Mouse (Mus musculus) cerebellum, postnatal 14 days (tissue): ENCODE measurements around the gene Slc5a9.
A peak's percentile ranks its signal among the peaks of the same experiment; 100 is the strongest.
"Not testable (repeated sequence)": the region's sequence is repeated elsewhere in the genome, so short reads cannot be mapped to it uniquely, and the experiment has no call there.

ENCODE experiments used
- DNase-seq, 2 experiments: peaks; one replicate each; pipeline ENCODE4 v3.0.0; 2021; ENCODE audit warnings: mixed read lengths in 2 of 2

Gene Slc5a9

DNA sequence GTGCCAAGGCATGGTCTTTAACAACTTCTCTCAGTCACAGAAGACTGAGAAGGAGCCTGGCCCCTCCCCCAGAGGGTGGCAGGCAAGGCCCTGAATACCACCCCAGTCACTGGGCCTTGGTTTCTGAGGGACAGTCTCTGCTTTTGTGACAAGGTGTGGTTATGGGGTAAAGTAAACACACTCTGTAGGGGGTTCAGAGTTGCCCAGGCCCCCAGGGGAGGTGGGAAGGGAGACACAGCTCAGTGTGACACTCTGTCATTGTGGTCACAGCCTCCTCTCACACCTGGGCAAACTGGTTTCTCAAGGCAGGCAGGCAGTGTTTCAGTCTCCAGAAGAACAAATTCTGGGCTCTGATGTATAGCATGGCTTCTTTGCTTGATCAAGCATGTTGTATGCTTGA is at the start of gene Slc5a9:
TSS of gene Slc5a9 (minus strand) at position 144 of the 400 bp plus-strand sequence.
- no peak for DNase-seq

DNA sequence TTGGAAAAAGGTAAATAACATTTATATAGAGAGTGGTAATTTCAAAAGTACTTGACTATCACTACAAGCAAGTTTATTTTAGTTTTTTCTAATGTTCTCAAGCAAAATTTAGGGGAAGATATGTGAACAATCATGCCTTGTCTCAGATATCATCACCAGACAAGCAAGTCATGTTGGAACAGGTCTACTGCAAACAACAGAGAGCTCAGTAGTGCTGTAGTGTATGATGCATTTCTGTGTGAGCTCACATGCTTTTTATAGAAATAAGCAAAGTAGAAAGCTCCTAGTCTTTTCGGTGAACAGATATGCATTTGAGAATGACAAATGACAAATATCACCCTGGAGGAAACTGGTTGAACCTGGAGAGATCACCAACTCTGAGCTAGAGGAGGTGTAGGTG is 16.4 kb upstream of the Slc5a9 start, which contains the start of gene Skint8:
TSS of gene Skint8 (plus strand) at position 301 of the 400 bp plus-strand sequence.
- DNase-seq: no peak

DNA sequence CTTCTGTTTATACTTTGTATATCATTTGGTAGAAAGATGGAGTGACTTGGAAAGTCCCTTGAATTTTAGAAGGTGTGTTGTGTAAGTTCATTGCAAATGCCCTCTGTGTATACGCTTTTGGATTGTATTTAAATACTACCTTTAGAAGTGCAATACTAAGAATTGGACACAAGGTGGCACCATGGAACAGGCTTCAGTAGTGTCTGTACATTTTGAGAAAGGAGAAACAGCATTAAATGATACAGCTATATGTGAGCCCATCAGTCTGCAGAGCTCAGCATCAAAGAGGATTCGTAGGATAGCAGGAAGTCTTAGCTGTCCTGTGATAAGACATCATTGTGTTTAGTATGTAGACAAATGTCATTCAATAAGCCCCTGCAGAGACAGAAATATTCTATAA is 5.2 kb upstream of the Slc5a9 start:
- peak; percentile 21 to 38 for DNase-seq

DNA sequence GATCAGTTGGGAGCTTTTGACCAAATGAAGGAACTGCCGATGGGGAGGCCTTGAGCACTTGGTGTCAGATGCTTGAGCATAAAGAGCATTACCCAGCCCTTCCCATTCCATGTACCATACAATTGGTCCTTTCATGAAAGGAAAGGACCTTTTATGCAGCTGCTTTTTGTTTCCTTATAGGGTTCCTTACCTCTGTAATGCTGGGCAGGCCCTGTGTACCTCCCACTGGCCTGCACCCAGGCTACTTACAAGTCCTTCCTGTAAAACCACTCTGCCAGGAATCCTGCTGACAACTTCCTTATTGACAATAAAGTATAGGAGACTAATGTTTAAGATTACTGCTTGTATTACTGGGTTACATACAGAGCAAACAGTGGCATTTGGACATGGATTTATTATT is 1.2 kb downstream of the Slc5a9 start:
- DNase-seq: no peak

DNA sequence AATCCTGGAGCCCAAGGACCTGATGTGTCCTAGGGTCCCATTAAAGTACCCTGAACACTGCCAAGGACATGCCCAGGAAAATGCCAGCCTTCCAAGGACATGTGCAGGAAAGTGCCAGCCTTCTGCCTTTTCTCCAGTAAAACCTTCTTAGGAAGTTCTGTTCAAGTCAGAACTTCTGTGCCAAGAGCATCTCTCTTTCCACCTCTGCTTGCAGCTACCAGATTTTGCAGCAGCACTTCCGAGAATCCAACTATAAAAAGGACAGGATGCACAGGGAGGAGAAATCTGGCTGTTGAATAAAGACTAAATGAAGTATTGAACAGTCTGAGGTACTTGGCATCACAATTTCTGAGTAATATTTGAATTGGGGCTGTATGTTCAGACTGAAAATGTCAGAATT is 2.2 kb downstream of the Slc5a9 start:
- DNase-seq: not testable (repeated sequence)

DNA sequence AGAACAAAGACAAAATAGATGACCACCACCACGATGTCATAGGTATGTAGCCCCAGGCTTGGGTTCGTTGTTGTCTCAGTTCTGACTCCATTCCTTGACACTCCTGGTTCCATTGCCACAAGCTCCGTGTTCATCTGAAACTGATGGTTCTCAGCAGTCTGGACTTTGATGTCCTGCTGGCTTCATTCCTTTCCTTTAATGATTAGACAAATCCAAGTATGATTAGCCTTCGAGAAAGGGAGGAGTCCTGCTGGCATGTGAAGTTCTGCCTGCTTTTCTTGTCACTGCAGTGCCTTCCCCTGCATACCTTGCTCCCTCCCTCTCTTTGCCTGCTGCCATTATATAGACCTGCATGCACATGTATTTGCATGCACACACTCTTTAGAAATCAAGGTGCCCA is 4.2 kb downstream of the Slc5a9 start:
- DNase-seq: no peak

DNA sequence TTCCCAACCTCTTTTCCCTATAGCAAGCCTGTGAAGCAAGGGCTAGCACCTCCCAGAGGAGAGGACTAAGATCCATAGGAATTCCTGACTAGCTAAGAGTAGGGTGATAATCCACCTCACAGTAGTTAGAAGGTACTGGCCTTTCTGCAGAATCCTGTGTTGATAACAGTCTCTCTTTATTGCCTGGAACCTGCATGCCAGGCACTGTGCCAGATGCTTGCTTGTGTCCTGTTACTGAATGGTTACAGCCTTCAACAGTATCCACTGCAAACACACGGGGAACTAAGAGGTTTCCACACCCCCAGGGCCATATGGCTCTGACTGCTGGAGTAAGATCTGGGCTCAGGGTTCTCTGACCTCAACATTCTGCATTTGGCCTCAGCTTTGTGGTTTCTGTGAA is 5.0 kb downstream of the Slc5a9 start:
- DNase-seq: peak in 1 of 2 experiments; percentile 8

DNA sequence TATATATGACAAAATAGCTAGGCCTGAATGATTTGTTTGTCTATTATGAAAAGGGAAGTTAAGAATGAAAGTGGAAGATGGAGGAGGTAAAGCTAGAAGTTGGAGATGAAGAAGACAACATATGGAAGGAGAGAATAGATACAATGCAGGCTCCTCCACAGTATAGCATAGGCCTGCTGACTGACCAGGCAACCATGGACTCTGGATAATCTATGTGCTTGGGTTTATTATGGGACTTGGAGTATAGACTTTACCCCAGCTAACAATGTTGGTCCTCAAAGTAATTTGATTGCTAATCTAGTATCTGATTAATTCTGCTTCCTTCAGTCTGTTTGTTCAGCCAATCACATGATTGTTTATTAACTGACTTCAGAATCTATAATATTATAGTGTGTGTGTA is 10.6 kb downstream of the Slc5a9 start:
- DNase-seq: no peak

DNA sequence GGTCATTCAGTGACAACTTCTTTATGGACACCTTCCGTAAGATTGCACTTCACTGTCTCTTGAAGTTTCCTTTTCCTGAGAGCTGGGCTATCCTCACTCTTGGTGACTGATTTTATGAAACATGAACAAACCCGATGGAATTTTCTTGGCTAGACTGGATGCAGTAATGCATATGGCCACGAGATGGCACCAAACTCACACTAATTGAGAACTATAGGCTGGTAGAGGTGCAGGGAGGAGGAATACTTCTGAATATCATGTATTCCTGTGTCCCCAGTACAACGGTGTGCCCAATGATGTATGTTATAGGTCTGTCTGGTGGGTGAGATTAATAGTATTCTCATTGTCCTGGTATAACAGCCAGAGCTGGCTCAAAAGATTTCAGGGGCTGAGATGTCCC is 16.1 kb downstream of the Slc5a9 start:
- DNase-seq: peak; percentile 79 to 81

DNA sequence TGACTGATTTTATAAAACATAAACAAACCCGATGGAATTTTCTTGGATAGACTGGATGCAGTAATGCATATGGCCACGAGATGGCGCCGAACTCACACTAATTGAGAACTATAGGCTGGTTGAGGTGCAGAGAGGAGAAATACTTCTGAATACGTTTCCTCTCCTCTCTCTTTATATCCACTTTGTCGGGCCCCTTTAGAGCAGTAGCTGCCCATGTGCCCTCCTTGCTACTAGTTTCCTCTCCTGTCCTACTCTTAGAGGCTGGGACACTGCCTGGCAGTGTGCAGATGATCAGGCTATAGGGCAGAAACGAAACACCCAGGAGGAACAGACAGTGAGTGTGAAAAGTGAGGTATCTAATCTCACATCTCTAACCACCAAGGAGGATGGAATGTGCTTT is 16.7 kb downstream of the Slc5a9 start:
- DNase-seq: peak; percentile 71 to 75

DNA sequence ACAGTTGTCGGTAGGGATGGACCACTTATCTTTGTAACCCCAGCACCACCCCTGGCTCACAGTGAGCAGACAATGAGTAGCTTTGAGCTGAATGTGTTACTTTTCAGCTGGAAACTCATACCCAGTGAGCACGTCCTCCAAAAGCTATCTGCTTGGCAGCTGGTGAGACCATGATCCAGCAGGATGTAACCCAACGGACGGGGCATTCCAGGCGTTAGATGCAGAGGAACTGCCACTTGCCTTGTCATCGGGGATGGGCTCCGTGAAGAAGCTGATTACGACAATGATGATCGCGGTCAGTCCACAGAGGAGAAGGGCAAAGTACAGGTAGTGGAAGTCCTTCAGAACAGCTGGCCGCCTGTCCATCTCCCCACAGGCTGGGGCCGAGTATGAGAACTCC is 19.2 kb downstream of the Slc5a9 start:
- no peak for DNase-seq

DNA sequence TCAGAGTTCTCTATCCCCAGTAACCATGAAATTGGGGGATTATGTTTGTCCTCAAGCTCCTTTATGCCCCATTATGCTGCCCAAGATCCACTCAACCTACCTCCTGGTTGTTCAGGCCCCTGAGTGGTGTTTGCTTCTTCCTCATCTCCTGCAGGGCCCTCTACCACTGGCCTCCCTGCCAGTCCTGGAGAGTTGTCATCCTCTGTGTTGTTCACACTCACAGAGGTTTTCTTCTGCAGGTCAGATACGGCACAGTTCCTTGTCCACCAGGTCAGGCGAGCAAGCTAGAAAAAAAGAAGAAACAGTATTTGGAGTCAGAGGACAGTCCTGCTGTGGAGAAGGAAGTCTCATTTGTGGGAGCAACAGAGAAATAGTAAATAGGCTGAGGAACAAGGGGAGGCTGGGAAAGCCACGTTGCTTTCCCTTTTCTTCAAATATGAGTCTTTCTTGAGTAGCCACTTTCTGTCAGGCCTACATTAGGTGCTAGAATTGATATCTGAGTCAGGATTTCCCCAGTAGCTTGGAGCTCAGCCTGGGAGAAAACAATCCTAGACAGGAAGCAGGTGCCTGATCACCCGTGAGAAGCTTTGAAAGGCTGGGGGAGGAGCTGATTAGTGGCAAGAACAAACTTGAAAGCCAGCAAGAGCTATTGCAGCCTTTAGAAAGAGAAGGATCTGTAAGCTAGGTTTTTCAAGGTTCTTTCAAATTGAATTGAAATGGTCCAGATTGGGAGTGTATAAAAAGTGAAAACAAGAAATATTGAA is 22.4 kb downstream of the Slc5a9 start:
- DNase-seq: no peak

DNA sequence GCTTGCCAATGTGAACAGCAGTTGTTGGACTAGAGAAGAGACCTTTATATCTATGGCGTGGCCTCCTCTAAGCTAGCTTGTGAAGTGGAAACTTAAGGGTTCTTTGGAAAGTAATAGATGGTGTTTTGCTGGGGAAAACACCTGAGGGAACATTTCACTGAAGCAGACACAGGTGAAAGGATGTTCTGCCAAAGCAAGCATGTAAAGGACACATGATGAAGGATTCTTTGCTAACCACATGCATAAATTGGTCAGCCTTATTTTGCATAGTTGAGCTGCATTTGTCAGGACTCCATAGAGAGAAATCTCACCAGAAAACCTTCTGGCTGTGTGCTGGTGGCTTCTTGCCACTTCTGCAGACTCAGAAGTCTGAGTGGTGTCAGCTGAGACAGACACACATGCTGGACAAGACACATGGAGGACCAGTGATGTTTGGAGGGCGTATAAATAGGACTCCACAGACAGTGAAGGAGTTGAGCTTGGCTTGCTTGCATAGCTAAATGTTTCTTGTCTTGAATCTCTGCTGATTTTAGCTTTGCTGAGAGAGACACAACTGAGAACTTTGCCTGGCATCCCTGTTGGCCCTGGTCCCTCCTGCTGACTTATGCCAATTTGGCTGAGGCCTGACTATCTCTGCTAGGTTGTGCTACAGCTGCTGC is 34.8 kb downstream of the Slc5a9 start:
- peak; percentile 3 to 5 for DNase-seq

DNA sequence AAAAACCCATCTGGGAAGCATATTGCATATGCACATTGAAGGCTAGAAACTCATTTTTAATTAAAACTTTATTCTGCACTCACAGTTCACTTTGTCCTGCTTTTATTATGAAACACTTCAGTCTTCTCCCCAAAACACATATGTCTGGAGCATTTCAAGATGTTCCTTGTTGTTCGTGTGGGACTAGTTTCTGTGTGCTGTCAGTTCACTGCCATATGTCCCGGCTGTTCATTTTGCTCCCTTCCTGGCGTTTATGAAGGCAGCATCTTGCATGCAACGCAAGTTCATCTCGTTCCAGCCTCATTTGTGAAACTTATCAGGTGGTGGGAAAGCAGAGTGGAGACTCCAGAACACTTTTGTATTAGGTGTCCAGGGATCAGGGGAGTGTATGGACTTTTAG is 36.0 kb downstream of the Slc5a9 start:
- no peak for DNase-seq

DNA sequence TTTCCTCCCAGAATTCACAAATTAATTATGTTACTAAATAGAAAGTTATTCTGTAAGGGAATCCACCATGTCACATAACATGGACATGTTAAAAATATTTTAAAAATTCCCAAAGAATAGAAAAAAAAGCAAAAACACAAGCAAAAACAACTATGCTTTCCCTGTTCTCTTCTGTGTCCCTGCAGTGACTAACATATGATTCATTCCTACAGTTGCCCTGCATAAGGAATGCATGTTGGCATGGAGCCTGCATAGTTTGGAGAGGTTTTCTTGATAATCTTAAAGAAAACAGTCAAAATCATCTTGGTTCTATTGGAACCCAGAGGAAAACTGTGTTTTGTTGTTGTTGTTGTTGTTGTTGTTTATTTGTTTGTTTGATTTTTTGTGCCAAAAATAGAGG is 50.1 kb downstream of the Slc5a9 start:
- no peak for DNase-seq

DNA sequence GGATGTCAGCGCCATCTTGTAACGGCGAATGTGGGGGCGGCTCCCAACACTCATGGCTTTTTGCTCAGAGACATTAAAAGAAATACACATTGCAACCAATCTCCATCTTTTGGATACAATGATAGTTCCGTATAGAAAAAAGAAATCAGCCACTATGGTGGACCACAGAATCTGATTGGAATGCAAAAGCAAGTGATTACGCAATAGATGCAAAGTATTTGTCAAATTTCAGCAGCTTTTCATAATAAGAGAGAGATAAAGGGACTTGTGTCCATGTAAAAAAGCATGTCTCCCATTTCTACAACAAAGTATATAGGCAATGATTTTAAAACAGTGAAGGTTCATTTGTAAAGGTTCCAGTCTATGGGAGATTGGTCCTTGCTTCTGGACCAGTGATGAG is 63.8 kb downstream of the Slc5a9 start:
- no peak for DNase-seq
